Mouse (Mus musculus) small intestine, adult 2 months (tissue): ENCODE measurements around the gene Pik3c2g.

Experiments used
- CTCF ChIP-seq: fragments of 200-500 bp; IDR thresholded peaks from 2 replicates; pipeline ENCODE4 v1.5.1; 2012; ENCODE audit warnings: low read depth, mild to moderate bottlenecking, control low read depth, inconsistent platforms, low read length, moderate library complexity, mixed read lengths; ENCODE audit not compliant: insufficient replicate concordance, insufficient read length; ENCODE audit errors: extremely low read depth
- POLR2A ChIP-seq: fragments of 200-500 bp; IDR thresholded peaks from 2 replicates; pipeline ENCODE4 v1.6.1; 2012; ENCODE audit warnings: low read depth, mild to moderate bottlenecking, control low read depth, inconsistent platforms, low read length, moderate library complexity

DNA sequence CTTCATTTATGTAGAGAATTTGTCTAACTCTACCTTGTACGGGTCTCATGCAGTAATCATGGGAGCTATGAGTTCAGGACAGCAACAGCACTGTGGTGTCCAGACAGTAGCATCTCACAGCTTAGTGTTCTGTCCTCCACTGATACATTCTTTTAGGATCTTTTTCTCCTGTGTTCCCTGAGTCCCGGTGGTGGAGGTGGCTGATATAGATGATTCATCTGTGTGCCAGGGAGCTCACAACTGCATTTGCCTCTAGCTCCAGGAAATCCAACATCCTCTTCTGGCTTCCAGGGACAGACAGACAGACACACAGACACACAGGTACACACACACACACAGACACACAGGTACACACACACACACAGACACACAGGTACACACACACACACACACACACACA is 163.6 kb downstream of the Pik3c2g start:
- TF ChIP-seq CTCF: no peak
- no peak for TF ChIP-seq POLR2A
